Mouse (Mus musculus): ENCODE measurements around the gene Mex3d.
A peak's percentile ranks its signal among the peaks of the same experiment; 100 is the strongest.
"Not testable (repeated sequence)": the region's sequence is repeated elsewhere in the genome, so short reads cannot be mapped to it uniquely, and the experiment has no call there.

The Mex3d gene

GRCm38 (mm10) chr10:80356737-80357136, 30.7 kb downstream of the Mex3d start:
- no peak for DNase-seq (ENCODE audit: low read depth, low spot score)

GRCm38 (mm10) chr10:80356001-80356682, 31.3 kb downstream of the Mex3d start, which contains the start of gene Plk5:
TSS of gene Plk5 (plus strand) at chr10:80356459.
- DNase-seq (ENCODE audit: low read depth, low spot score) = no peak

GRCm38 (mm10) chr10:80355431-80355830, 32.0 kb downstream of the Mex3d start:
- DNase-seq (ENCODE audit: low read depth, low spot score) = no peak

DNA sequence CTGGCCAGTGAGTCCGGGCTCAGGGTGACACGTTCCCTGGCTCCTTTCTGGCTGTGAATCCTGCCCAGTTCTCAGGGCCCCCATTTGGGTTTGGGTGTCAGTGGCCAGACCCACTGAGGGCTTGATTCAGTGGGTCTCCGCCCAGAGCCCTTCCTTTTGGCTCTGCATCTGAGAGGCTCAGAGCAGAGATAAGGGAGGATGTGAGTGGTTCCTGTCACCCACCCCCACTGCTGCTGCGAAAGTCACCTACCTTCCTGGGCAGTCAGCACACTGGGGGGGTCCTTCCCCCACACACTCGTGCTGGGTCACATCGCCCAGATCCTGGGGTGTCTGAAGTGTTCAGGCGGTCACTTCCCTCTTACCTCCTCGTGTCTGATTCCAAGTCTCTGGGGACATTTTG, 34.7 kb downstream of the Mex3d start:
- no peak for DNase-seq (ENCODE audit: low read depth, low spot score)

DNA sequence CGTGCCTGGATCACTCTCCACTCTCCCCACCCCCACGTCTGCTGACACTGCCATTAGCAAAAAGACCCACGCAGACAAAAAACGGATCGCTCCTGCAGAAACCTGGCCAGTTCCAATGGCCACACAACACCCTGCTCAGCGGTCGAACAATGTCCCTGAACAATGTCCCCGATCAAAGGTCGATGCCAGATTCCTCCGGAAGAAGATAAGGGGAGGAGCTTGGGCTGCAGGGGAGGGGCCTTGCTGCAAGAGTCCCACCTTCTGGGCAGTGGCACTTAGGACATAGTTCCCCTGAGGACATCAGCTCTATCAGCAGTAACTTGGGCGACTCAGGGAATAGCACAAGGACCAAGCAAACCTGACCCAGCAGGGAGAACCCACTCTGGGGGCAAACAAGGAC, 35.6 kb downstream of the Mex3d start:
- DNase-seq (ENCODE audit: low read depth, low spot score) = no peak

GRCm38 (mm10) chr10:80350292-80350691, 37.2 kb downstream of the Mex3d start:
- peak; percentile 95 for DNase-seq (ENCODE audit: low read depth, low spot score)

GRCm38 (mm10) chr10:80348981-80349380, 38.5 kb downstream of the Mex3d start:
- no peak for DNase-seq (ENCODE audit: low read depth, low spot score)

GRCm38 (mm10) chr10:80348244-80348781, 39.1 kb downstream of the Mex3d start, which contains the start of gene Adamtsl5:
TSS of gene Adamtsl5 (minus strand) at chr10:80348412.
- peak; percentile 67 for DNase-seq (ENCODE audit: low read depth, low spot score)

- DNase-seq (ENCODE audit: low read depth, low spot score) = peak; percentile 54
Observed at GRCm38 (mm10) chr10:80347514-80347967, 39.9 kb downstream of the Mex3d start.

GRCm38 (mm10) chr10:80345929-80346328, 41.5 kb downstream of the Mex3d start:
- DNase-seq (ENCODE audit: low read depth, low spot score) = not testable (repeated sequence)

GRCm38 (mm10) chr10:80345122-80345521, 42.3 kb downstream of the Mex3d start:
- DNase-seq (ENCODE audit: low read depth, low spot score) = no peak

DNA sequence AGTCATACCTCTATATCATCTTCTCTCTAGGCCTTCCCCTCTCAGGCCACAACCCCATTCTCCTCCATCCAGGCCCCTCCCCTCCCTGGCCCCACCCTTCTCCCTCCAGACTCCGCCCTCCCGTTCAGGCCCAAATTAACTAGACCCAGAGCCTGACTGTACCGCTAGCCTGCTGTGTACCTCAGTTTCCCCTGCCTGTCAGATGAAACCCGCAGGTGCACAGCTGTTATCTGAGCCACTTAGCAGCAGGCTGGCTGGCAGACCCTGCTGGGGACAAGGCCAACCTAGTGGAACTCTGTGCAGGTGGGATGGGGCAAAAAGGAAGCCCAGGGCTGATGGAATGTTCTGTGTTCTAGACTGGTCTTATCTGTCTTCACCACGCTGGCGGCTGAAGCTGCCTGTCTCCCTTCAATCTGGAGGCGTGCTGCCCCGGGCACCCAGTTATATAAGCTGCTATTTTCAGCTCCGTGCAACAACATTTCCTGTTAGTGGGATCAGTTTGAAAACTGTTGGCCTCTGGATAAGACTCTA, 43.3 kb downstream of the Mex3d start:
- DNase-seq (ENCODE audit: low read depth, low spot score) = no peak

DNA sequence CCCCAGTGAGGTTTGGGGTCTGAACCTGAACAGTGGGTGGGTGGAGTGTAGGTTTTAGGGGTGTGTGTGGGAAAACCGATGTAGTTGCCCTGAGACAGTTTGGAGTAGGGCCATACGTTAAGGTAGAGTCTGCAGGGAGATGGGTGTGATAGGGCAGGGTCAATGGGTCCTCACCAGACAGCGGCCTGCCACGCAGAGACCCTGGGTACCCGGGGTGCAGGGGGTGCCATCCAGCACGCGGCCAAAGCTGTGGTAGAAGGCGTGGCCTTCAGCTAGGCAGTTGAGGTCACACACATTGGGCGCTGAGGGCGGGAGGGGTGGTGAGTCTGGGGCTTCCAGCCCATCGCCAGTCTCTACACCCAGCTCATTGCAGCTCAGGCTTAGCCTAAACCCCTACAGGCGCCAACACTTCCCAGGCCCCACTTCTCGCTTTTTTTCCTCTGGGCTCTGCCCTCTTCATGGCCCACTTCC, 44.0 kb downstream of the Mex3d start:
- no peak for DNase-seq (ENCODE audit: low read depth, low spot score)

- DNase-seq (ENCODE audit: low read depth, low spot score) = no peak
Observed at GRCm38 (mm10) chr10:80342749-80343424, 44.6 kb downstream of the Mex3d start.

- DNase-seq (ENCODE audit: low read depth, low spot score) = no peak
Observed at GRCm38 (mm10) chr10:80342305-80342748, 45.1 kb downstream of the Mex3d start.

GRCm38 (mm10) chr10:80341491-80342304, 45.8 kb downstream of the Mex3d start:
- DNase-seq (ENCODE audit: low read depth, low spot score) = no peak

DNA sequence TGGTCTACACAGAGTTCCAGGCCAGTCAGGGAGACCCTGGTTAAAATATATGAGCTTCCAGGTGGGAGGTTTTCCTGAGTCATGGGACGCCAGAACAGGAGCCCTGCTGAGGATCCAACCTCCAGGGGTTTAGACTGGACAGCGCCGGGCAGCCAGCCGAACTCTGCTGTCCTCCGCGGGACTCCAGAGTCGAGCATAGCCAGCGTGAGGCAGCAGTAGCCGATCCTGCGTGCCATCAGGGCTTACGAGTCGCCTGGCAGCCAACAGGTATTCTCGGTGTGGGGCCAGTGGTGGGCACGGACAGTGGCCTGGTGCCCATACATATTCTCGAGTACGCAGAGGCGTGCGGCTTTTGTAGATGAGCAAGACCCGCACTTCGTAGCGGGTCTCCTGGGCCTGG, 46.4 kb downstream of the Mex3d start:
- DNase-seq (ENCODE audit: low read depth, low spot score) = no peak

DNA sequence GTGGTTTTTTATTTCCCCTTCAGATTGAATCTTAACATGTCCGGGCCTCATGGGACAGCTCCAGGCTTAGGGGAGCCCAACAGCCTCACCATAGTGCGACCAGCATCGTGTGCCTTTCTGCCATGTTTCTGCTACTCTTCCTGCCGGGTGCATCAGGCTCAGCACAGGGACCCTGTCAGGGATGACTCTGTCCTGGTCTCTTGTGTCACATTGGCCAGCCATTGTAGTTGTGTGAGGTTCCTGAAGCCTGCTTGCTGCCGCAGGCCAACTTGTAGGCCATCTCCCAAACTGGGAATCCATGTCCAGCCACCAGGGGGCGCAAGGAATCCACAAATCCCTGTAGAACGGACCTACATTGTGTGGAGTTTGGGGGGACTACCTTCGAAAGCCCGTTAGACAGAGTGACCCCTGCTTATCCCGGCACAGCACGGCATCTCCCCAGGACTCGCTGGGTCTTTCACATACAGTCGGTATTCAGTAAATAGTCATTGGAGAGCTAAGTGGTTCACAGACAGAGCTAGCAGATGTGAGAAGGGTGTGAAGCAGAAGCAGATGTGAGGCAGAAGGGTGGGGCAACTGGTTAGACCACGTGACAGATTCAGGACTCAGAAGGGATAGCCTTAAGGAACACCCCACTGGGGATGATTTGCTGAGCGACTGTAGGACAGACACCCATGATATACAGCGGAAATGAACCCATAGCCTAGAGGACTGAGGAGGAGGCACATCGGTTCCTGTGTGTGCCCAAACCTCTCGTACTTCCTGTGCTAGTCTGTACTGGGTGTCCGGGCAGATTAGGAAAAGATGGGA, 47.3 kb downstream of the Mex3d start:
- peak; percentile 85 for DNase-seq (ENCODE audit: low read depth, low spot score)

DNA sequence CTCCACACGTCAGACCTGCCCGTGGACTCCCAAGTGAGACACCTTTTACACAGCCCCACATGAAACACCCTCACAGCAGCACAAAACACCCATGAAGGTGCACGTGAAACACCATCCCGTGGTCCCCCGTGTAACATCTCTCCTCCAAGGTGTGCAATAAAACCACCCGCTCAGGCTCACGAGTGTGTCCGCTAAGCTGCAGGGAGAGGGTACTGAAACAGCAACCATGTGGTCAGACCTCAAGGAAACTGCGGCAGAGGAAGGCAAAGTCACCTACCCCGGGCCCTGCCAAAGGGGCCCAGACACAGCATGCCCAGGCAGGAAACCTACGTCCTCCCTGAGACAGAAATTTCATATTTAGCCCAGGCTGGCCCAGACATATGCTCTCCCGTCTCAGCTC, 51.2 kb downstream of the Mex3d start:
- no peak for DNase-seq (ENCODE audit: low read depth, low spot score)

- DNase-seq (ENCODE audit: low read depth, low spot score) = no peak
Observed at GRCm38 (mm10) chr10:80332525-80332989, 54.9 kb downstream of the Mex3d start.
